Mouse (Mus musculus) erythroblast, adult 5-6 weeks (primary cell): ENCODE data around the gene Celf1. TPM values are rescaled to one million over a fixed set of nuclear protein-coding genes. Genes with fewer than 3 reads are reported as not detected.

Source experiments
- ATAC-seq: replicated peaks from 2 replicates; pipeline ENCODE4 v1.8.0; 2016; ENCODE audit warnings: moderate number of reproducible peaks, mild to moderate bottlenecking, moderate TSS enrichment, inconsistent platforms; ENCODE audit not compliant: poor library complexity, low FRiP score, severe bottlenecking
- total RNA-seq, 2 experiments: library from RNA; stranded (forward) in 1 of 2; stranded (reverse) in 1 of 2; fragments of 150-400 nt in 1 of 2; fragments of 200-764, 138-1000 nt in 1 of 2; gene quantifications; 2 replicates each; pipeline versions ENCODE4 v1.2.3 to v1.2.4; 2015 to 2017; ENCODE audit warnings: low replicate concordance in 2 of 2

Celf1 gene
- total RNA-seq, 2 experiments from 2014 or later, result 25.4 to 31.9 TPM

DNA sequence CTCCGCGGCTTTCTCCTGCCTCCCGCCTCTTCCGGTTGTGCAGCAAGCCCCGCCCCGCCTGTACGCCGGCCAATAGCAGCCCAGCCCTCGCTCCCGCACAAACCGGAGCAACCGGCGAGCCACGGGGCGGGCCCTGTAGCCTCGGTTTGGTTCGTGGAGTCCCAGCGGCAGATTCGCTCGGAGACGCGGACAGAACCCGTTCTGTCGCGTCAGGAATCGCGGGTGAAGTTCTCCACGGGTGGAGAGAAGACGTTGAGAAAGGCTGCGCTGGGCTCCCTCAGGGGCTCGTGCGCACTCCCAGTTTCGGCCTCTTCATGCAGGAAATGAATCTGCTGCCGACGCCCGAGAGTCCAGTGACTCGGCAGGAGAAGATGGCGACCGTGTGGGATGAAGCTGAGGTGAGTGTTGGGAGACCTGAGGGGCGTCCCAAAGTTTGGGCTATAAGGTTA, 113.8 kb downstream of the Celf1 start, which contains the start of gene Psmc3:
Psmc3 (plus strand) TSS at position 76 of the 449 bp plus-strand sequence.
- ATAC-seq, result peak; percentile 98

DNA sequence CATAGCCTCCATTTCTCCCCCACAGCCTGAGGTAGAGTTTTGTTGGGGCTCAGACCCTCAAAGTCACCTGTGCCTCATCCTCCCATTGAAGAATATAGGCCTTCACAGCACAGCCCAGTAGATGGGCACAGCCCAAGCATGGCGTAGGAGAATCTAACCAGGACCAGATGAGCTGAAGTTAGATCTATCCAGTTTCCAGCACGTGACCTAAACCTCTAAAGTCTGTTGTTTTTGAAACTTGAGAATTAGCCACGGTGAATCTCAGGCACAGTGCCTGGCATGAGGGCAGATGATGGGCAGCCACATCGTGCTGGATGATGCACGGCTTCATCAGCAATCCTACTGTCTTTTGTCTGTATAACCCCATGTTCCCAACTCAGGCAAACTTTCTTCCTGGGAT, 118.3 kb downstream of the Celf1 start:
- no peak for ATAC-seq

DNA sequence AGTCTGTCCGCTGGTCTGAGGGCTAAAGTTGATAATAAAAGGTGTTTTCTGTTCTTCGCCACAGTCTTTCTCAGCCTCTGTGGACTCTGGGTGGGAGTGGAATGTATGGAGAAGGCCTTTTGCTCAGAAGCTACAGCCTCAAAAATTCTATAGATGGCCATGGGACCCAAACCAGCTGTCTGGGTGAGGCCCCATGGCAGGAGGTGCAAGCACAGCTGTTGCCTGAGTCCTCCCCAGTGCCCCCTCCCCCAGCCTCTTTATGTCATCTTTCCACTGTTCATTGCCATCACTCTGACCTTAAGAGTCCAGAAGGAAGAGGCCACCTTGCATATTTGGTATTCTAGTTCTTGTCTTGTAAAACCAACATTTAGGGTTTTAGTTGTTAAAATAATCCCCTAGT, 119.2 kb downstream of the Celf1 start:
- ATAC-seq, result no peak

DNA sequence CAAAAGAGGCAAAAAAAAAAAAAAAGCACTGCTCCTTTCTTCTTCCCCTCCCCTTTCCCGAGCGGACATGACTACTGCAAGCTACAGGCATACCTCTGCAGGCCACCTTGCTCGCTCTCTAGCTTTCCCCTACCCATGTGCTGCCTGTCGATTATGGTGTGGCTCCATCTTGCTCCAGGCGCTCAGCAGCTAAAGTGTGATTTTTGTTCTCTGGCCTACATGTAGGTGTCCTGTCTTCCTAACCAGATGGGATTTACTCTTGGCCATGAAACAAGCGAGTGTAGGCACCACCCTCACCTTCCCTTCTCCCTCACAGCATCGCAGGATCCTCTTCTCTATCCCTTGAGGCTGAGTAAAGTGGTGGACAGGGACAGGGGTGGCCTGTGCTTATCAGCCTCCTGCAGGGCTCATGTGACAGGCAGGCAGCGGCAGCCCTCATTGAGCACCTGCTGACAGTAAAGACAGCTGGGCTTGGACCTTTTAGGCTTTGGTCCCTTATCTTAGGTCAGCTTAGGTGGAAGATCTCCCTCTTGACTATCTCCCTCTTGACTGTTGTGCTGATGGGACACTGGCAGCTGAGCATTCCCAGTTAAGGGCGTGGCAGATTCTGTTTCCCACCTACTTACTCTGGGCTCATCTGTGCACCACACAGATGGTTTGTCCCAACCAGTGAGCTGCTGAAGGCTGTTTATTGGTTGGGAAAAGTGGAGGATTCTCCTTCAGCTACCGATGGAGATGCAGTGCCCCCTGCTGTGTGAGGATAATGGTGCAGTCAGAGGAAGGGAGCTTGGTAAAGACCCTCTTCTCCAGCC, 120.6 kb downstream of the Celf1 start:
- ATAC-seq, result peak; percentile 82

DNA sequence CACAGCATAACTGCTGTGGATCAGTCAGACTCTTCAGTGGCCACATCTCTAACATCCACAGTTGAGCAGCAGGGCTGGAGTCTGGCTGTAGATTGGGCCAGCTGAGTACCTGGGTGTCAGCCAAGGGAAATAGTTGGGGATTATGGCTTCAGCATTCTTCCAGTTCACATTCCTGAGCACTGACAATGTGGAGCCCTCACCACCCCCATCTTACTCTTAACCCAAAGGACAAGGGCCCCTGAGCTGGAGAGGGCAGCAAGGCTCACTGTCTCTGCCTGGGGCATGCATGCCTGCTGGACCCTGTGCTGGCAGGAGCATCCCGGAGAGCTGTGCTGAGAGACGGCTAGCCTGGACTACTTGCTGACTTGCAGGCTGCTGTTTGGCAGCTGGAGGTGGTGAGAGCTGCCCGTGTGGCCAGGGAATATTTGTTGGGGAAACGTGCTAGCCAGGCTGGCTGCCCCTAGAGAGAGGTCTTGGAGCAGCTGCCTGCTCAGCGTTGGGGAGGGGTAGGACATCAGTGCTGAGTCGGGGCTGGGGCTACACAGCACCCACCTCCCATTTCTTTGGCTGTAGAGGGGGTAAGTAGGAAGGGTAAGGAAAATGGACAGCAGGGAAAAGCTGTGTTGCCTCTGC, 121.8 kb downstream of the Celf1 start:
- ATAC-seq, result no peak

DNA sequence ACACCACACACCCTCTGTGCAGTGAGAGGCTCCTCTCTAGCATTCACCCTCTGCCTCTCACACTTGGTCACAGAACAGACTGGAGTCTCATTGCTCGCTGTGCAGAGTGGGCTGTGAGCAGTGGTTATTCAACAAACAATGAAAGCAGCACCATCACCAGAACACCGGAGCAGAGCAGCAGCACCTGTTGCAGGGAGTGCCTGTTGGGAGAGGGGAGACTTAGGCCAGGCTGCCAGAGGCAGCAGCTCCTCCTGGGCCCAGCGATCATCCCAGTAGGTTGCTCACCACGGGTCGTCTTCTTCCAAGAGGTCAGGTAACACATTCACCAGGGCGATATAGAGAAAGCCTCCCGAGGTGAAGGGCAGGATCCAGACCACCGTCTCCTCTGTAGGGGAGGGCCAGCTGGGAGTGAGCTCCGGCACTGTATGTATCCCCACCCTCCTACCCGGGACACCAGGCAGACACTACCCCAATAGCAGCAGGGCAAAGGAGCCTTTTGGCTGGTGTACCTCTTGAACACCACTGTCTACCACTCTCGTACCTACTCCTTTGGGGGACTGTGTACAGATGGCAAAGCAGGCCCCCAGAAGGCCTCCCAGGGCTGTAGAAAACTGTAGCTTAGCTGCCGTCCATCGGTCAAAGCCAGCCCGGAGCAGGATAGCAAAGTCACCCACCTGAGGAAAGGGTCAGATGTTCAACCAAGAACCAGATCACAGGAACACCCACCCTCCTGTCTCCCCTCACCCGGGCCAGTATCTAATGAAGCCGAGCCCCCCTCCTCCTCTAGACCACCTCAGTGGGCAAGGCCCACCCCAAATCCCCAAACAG, 122.8 kb downstream of the Celf1 start:
- ATAC-seq, result no peak

DNA sequence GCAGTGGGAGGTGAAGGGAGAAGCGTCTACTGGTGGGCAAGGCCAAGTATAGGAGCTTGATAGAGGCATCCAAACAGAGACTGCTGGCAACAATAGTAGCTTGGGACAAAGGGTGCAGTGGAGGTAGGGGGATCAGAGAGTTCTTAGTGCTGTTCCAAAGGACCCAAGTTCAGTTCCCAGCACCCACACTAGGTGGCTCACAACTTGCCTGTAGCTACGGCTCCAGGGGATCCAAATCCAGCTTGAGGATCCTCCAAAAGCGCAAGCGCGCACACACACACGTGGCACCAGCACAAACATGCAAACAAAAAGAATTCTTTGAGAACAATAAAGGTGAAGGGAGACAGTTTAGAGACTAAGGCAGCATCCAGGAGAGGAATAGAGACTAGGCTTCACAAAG, 124.0 kb downstream of the Celf1 start:
- no peak for ATAC-seq

DNA sequence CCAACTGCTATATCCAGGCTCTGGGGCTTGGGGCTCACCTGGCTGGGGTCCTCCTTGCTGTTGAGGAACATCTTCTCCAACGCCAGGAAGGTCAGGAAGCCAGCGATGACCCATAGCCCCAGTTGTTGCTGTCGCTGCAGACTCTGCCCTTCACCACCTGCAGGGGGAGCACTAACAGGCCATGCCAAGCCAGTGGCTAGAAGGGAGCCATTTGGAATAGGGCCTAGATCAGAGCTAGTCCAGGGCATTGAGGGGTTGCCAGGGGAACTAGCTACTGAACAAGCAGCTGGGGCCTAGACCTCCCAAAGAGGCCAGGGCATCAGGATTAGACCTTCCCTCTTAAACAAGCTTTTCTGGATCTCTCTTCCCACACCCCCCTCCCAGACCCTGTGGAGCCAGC, 125.4 kb downstream of the Celf1 start:
- no peak for ATAC-seq

DNA sequence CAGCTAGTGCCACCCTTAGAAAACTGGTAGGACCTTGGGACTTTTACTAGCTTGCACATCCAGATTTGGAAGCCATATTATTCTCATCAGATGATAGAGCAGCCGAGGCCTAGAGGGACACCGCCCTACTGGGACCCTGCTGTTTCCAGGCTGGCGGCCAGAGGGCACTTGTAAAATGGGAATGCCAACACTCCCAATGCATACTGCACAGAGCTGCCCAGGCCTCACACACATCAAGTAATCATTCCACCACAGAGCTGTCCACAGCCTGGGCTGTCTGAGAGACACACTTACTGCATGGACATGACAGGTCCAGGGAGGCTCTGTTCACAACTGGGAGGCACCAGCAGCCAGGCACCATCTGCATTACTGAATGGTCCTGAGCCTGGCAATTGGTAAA, 126.3 kb downstream of the Celf1 start:
- ATAC-seq, result no peak

DNA sequence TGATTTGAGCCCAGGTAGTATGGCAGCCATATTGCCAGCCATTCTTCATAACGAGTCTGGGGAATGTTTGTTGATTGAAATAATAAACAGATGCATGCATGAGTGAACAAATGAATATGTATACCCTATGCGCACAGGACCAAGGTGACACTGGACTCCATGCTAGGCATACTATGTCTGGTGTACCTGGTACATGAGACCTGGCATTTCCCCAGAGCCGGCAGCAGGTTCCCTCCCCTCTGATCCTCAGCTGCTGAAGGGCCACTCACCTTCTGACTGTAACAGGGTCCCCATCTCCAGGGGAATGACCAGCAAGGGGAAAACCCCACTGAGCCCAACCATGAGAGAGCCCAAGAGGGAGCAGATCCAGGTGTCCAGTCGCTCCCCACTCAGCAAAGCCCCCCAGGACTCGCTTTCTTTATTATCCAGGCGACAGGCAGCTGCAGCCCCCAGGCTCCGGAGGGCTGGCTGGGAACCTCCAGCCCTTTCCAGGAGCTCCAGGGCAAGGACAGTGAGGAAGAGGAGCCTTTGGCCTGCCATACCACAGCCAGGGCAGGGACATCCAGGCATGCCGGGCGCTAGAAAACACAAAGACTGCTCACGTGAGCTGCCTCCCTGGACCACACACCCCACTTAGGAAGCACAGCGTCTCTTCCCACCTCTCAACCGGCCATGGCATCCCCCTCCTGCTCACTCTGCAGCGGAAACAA, 128.1 kb downstream of the Celf1 start:
- ATAC-seq, result no peak

DNA sequence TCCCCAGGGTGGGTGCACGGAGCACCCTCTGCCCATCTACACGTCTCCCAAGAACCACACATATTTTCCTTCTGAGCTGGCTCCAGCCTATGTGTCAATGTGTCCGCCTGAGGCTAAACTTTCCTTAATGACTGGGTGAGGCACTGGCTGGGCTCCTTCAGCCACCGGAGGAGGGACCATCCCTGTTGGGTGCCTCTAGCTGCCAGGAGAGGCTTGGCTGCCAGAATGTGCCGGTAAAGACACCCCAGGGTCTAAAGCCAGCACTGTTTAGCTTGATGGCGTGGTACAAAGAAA, 128.6 kb downstream of the Celf1 start:
- no peak for ATAC-seq

Other genes starting within 250 kb of the Celf1 start
- 51.0 and 63.2 TPM in 2 replicates for gene Fnbp4, start 195.0 kb upstream of the Celf1 start, total RNA-seq (2015; ENCODE audit: low replicate concordance)
- gene Fnbp4, start 195.0 kb upstream of the Celf1 start, total RNA-seq (2017; ENCODE audit: low replicate concordance), result 135 and 192 TPM in 2 replicates
- gene Agbl2, start 157.7 kb upstream of the Celf1 start, total RNA-seq (2015; ENCODE audit: low replicate concordance), result not detected in 2 replicates
- not detected in 2 replicates for gene Agbl2, start 157.7 kb upstream of the Celf1 start, total RNA-seq (2017; ENCODE audit: low replicate concordance)
- 61.7 and 91.3 TPM in 2 replicates for gene Mtch2, start 93.2 kb upstream of the Celf1 start, total RNA-seq (2015; ENCODE audit: low replicate concordance)
- 37.2 and 37.7 TPM in 2 replicates for gene Mtch2, start 93.2 kb upstream of the Celf1 start, total RNA-seq (2017; ENCODE audit: low replicate concordance)
- gene C1qtnf4, start 54.5 kb upstream of the Celf1 start, total RNA-seq (2015; ENCODE audit: low replicate concordance), result not detected in 2 replicates
- not detected in 2 replicates for gene C1qtnf4, start 54.5 kb upstream of the Celf1 start, total RNA-seq (2017; ENCODE audit: low replicate concordance)
- gene Kbtbd4, start 35.6 kb upstream of the Celf1 start, total RNA-seq (2015; ENCODE audit: low replicate concordance), result 1.7 and 5.8 TPM in 2 replicates
- 2.8 TPM in 2 replicates for gene Kbtbd4, start 35.6 kb upstream of the Celf1 start, total RNA-seq (2017; ENCODE audit: low replicate concordance)
- 36.2 and 37.3 TPM in 2 replicates for gene Ndufs3, start 35.6 kb upstream of the Celf1 start, total RNA-seq (2015; ENCODE audit: low replicate concordance)
- gene Ndufs3, start 35.6 kb upstream of the Celf1 start, total RNA-seq (2017; ENCODE audit: low replicate concordance), result 28.0 and 29.0 TPM in 2 replicates
- not detected in 2 replicates for gene Rapsn, start 95.2 kb downstream of the Celf1 start, total RNA-seq (2015; ENCODE audit: low replicate concordance)
- gene Rapsn, start 95.2 kb downstream of the Celf1 start, total RNA-seq (2017; ENCODE audit: low replicate concordance), result not detected in 2 replicates
- 24.8 and 40.8 TPM in 2 replicates for gene Psmc3, start 113.6 kb downstream of the Celf1 start, total RNA-seq (2015; ENCODE audit: low replicate concordance)
- gene Psmc3, start 113.6 kb downstream of the Celf1 start, total RNA-seq (2017; ENCODE audit: low replicate concordance), result 76.4 and 132 TPM in 2 replicates
- gene Slc39a13, start 130.0 kb downstream of the Celf1 start, total RNA-seq (2015; ENCODE audit: low replicate concordance), result 6.9 TPM in 1 of 2 replicates, not detected in the other
- 0.98 and 4.2 TPM in 2 replicates for gene Slc39a13, start 130.0 kb downstream of the Celf1 start, total RNA-seq (2017; ENCODE audit: low replicate concordance)
- gene Spi1, start 142.0 kb downstream of the Celf1 start, total RNA-seq (2015; ENCODE audit: low replicate concordance), result 60.5 and 134 TPM in 2 replicates
- 21.6 and 48.5 TPM in 2 replicates for gene Spi1, start 142.0 kb downstream of the Celf1 start, total RNA-seq (2017; ENCODE audit: low replicate concordance)
- 0.21 TPM in 1 of 2 replicates, not detected in the other for gene Mybpc3, start 177.8 kb downstream of the Celf1 start, total RNA-seq (2015; ENCODE audit: low replicate concordance)
- 0.56 TPM in 1 of 2 replicates, not detected in the other for gene Mybpc3, start 177.8 kb downstream of the Celf1 start, total RNA-seq (2017; ENCODE audit: low replicate concordance)
- gene Madd, start 243.5 kb downstream of the Celf1 start, total RNA-seq (2015; ENCODE audit: low replicate concordance), result 4.6 and 31.5 TPM in 2 replicates
- gene Madd, start 243.5 kb downstream of the Celf1 start, total RNA-seq (2017; ENCODE audit: low replicate concordance), result 16.3 and 16.4 TPM in 2 replicates